Mouse (Mus musculus) forebrain, embryonic 12.5 days (tissue): ENCODE data around the gene Hrh3. TPM values are rescaled to one million over a fixed set of nuclear protein-coding genes. Genes with fewer than 3 reads are reported as not detected.

ENCODE experiments used
- ATAC-seq: fragments of 200-750 bp; cut with Nextera tagmentation; 2 replicates; pipeline ENCODE4 v1.8.0; 2017; ENCODE audit warnings: moderate TSS enrichment; ENCODE audit not compliant: low FRiP score
- H3K27ac ChIP-seq: fragments of 300-500 bp; sonication (generic); 2 replicates; pipeline ENCODE4 v1.5.1; 2016; ENCODE audit warnings: mild to moderate bottlenecking
- H3K27me3 ChIP-seq: fragments of 300-500 bp; sonication (generic); 2 replicates; pipeline ENCODE4 v1.6.1; 2016; ENCODE audit warnings: mild to moderate bottlenecking
- H3K36me3 ChIP-seq: fragments of 300-500 bp; sonication (generic); replicated peaks from 2 replicates; pipeline ENCODE4 v1.6.1; 2016; ENCODE audit warnings: mild to moderate bottlenecking
- H3K4me1 ChIP-seq: fragments of 300-500 bp; sonication (generic); 2 replicates; pipeline ENCODE4 v1.6.1; 2016
- H3K4me2 ChIP-seq: fragments of 300-500 bp; sonication (generic); 2 replicates; pipeline ENCODE4 v1.6.1; 2016; ENCODE audit warnings: mild to moderate bottlenecking, moderate library complexity
- H3K4me3 ChIP-seq: fragments of 300-500 bp; sonication (generic); replicated peaks from 2 replicates; pipeline ENCODE4 v1.5.1; 2016; ENCODE audit warnings: mild to moderate bottlenecking
- H3K9ac ChIP-seq: fragments of 300-500 bp; sonication (generic); 2 replicates; pipeline ENCODE4 v1.6.1; 2016; ENCODE audit warnings: mild to moderate bottlenecking
- H3K9me3 ChIP-seq: fragments of 300-500 bp; sonication (generic); 2 replicates; pipeline ENCODE4 v1.6.1; 2016
- WGBS: fragments of 180-500 bp; shearing (Covaris S2); methylation state at CpG from one replicate; pipeline ENCODE4 v1.1.7; 2016; 5-methylcytosine and 5-hydroxymethylcytosine counted together
- polyA plus RNA-seq: library from polyadenylated mRNA; unstranded; fragments of >200 nt; fragmentation: Nextera tagmentation; extraction: Ambion mirVana; gene quantifications from 2 replicates; pipeline ENCODE4 v1.2.1, GENCODE M21; 2016

Hrh3 gene
- polyA plus RNA-seq, 1 experiment from 2014 or later: 3.3 TPM

GRCm38 (mm10) chr2:180103151-180103977 lies 924 bp downstream of the Hrh3 start:
- H3K4me2 ChIP-seq: peak overlapping the region; percentile 96
- no peak for ATAC-seq
- H3K9ac ChIP-seq: peak overlapping the region; percentile 62
- H3K36me3 ChIP-seq: no peaks in the 10 kb centered on the region
- no peaks in the 10 kb centered on the region for H3K9me3 ChIP-seq
- H3K4me1 ChIP-seq: peaks cover 48% of the 10 kb centered on the region
- no peak overlapping the region for H3K27ac ChIP-seq
- peaks cover 81% of the 10 kb centered on the region for H3K27me3 ChIP-seq
- under 1% methylated on average over 55 of the region's 57 CpGs for WGBS
- peak overlapping the region; percentile 57 for H3K4me3 ChIP-seq

GRCm38 (mm10) chr2:180099529-180099928 lies 4.8 kb downstream of the Hrh3 start:
- Histone ChIP-seq H3K9ac (no peak overlapping the region), H3K4me3 (no peak overlapping the region), H3K27ac (no peak overlapping the region), H3K4me2 (peak overlapping the region; percentile 6; the same call in 1 of the 2 replicates), H3K27me3 (peaks cover 81% of the 10 kb centered on the region), H3K36me3 (no peaks in the 10 kb centered on the region), H3K9me3 (no peaks in the 10 kb centered on the region), H3K4me1 (peaks cover 51% of the 10 kb centered on the region)
- 13% methylated on average over 15 of the region's 15 CpGs for WGBS
- no peak for ATAC-seq

DNA sequence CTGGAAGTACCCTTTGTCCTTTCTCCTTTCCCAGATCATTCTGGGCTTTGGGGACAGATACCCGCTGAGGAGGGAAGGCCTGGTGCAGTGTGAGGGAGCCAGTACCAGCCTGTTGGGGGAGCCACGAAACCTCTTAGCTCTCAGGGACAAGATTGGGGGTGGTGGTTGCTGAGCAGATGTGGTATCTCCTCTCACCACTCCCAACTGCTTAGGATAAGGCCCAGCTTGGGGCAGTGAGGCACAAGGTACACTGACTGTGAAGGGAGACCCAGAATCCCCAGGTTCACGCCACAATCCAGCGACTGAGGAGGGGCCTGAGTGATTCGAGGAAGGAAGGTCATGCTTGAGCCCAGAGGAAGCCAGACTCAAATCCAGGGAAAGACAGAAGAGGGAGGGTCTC lies 6.1 kb downstream of the Hrh3 start:
- Histone ChIP-seq H3K27ac (peak overlapping the region; percentile 50; the same call in 1 of the 2 replicates), H3K4me2 (no peak overlapping the region), H3K9me3 (no peaks in the 10 kb centered on the region), H3K36me3 (no peaks in the 10 kb centered on the region), H3K4me3 (no peak overlapping the region), H3K27me3 (peaks cover 67% of the 10 kb centered on the region), H3K4me1 (peaks cover 40% of the 10 kb centered on the region), H3K9ac (no peak overlapping the region)
- WGBS: 36% methylated on average over 5 of the region's 5 CpGs
- ATAC-seq: 0 out of 2 replicates have a peak, but pooled peaks have one; percentile 15

DNA sequence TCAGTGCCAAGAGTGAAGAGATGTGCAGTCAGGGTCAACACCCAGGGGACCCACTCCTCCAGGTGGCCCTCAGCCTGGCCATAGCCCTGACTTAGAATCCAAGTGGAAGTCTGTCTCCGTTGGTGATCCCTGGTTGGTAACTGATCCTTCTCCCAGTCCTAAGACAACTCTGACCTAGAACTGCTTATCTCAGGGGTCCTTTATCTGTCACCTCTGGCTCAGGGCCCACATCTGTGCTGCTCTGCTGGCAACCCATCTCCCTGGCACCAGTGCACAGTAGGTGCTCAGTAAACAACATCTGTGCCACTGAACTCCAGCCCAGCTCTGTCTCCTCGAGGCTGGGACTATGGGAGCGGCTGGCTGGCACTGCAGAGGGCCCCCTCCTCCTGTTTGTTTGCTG lies 6.7 kb downstream of the Hrh3 start:
- H3K27me3 ChIP-seq: peaks cover 62% of the 10 kb centered on the region
- 45% methylated on average over 3 of the region's 3 CpGs for WGBS
- no peak overlapping the region for H3K4me3 ChIP-seq
- peak overlapping the region; percentile 50; the same call in 1 of the 2 replicates for H3K27ac ChIP-seq
- H3K9me3 ChIP-seq: no peaks in the 10 kb centered on the region
- peaks cover 34% of the 10 kb centered on the region for H3K4me1 ChIP-seq
- no peak overlapping the region for H3K4me2 ChIP-seq
- no peaks in the 10 kb centered on the region for H3K36me3 ChIP-seq
- no peak overlapping the region for H3K9ac ChIP-seq
- ATAC-seq: peak; percentile 31; the same call in 1 of the 2 replicates

DNA sequence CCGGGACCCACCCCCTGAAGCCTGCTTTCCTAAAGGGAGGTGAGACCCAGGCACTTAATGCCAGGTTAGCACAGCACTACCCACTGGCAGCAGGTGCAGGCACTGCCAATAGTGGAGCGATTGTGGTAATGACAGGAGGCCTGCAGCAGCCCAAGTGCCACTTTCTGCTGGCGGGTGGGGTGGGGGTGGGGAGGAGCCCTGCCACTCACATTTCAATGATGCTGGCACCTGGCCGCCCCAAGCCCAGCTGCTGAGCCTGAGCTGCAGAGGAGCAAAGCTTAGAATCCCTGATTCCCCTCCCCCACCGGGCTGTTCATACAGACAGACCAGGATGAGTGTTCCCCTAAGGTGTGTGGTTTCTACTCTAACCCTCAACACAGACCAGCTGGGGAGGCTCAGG lies 8.6 kb downstream of the Hrh3 start:
- WGBS: 34% methylated on average over 5 of the region's 5 CpGs
- H3K36me3 ChIP-seq: no peaks in the 10 kb centered on the region
- no peaks in the 10 kb centered on the region for H3K9me3 ChIP-seq
- H3K4me3 ChIP-seq: no peak overlapping the region
- no peak overlapping the region for H3K4me2 ChIP-seq
- H3K4me1 ChIP-seq: peaks cover 31% of the 10 kb centered on the region
- ATAC-seq: peak; percentile 67
- H3K9ac ChIP-seq: 0 out of 2 replicates have a peak overlapping the region, but pooled peaks have one; percentile 12
- H3K27ac ChIP-seq: peak overlapping the region; percentile 32; the same call in 1 of the 2 replicates
- peaks cover 43% of the 10 kb centered on the region for H3K27me3 ChIP-seq

GRCm38 (mm10) chr2:180090285-180090684 lies 14.0 kb downstream of the Hrh3 start:
- no peak overlapping the region for H3K27ac ChIP-seq
- no peak for ATAC-seq
- H3K4me1 ChIP-seq: peaks cover 4% of the 10 kb centered on the region
- H3K9ac ChIP-seq: no peak overlapping the region
- H3K4me2 ChIP-seq: no peak overlapping the region
- no peaks in the 10 kb centered on the region for H3K27me3 ChIP-seq
- 72% methylated on average over 11 of the region's 11 CpGs for WGBS
- no peaks in the 10 kb centered on the region for H3K9me3 ChIP-seq
- no peak overlapping the region for H3K4me3 ChIP-seq
- peaks cover 11% of the 10 kb centered on the region for H3K36me3 ChIP-seq

DNA sequence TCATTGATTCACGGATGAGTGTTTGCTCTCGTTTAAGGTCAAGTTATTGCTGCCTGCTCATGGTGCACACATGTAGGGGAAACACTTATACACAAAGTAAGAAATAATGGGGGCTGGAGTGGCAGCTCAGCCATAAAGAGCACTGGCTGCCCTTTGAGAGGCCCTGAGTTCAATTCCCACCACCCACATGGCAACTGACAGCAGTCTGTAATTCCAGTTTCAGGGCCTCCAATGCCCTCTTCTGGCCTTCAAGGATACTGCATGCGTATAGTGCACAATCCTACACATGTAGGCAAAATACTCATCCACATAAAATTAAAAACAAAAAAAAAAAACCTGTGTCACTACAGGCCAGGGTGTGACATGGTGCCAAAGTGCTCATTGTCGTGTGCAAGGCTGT lies 16.8 kb downstream of the Hrh3 start:
- 94% methylated on average over 4 of the region's 4 CpGs for WGBS
- no peak for ATAC-seq
- no peak overlapping the region for H3K4me2 ChIP-seq
- H3K9me3 ChIP-seq: no peaks in the 10 kb centered on the region
- H3K27me3 ChIP-seq: no peaks in the 10 kb centered on the region
- H3K27ac ChIP-seq: no peak overlapping the region
- H3K9ac ChIP-seq: no peak overlapping the region
- H3K4me3 ChIP-seq: no peak overlapping the region
- peaks cover 27% of the 10 kb centered on the region for H3K36me3 ChIP-seq
- H3K4me1 ChIP-seq: peaks cover 2% of the 10 kb centered on the region; the same call in 1 of the 2 replicates

DNA sequence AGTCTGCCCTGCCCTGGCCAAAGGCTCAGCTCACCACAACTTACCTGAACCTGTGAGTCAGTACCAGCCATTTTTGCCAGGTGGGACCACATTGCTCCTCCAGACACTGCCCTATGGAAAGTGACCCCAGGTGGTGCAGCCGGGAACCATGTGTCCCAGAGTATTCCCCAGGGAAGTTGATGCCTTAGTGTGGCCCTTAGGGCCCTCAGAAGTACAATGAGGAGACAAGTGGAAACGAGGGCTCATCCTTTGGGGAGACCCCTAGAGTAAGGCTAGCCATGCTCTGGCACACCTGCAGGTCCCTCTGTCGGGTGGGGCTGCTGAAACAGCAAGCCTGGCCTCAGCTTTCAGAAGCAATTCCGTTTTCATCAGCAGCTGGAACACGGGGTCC lies 17.7 kb downstream of the Hrh3 start:
- H3K27ac ChIP-seq: no peak overlapping the region
- peaks cover 35% of the 10 kb centered on the region for H3K36me3 ChIP-seq
- no peaks in the 10 kb centered on the region for H3K9me3 ChIP-seq
- no peak overlapping the region for H3K4me2 ChIP-seq
- 82% methylated on average over 5 of the region's 5 CpGs for WGBS
- H3K4me1 ChIP-seq: peaks cover 2% of the 10 kb centered on the region; the same call in 1 of the 2 replicates
- H3K27me3 ChIP-seq: no peaks in the 10 kb centered on the region
- H3K9ac ChIP-seq: no peak overlapping the region
- no peak for ATAC-seq
- H3K4me3 ChIP-seq: no peak overlapping the region

DNA sequence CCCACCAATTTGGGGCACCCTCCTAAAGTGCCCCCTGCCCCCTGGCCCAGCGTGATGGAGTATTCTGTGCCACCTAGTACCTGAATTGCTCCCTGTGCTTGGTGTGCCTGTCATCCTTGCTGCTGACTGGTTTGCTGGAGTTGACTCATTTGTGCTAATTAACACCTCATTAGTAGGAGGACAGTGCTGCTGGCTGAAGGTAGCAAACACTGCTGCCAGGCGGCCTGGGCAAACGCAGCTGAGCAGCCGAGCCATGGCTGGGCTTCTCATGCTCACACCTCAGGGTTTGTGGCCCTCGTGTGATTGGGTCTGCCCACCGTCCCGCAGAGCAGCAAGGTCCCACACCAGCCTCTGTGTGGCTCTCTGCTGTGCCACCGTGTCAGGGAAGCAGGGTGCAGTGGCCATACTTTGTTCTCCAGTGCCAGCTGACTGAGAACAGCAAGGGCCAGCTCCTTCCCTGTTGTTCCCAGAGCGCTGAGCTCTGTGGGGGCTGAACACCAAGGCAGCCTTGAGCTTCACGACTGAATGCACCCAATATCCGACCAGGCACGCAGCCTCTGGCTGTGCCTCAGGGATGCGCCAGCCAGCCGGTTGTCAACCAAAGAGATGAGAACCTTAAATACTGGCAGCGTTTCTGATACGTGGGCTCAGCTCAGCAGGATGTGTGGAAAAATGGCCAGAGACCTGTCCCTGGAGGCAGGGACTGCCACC lies 18.2 kb downstream of the Hrh3 start:
- WGBS: 74% methylated on average over 16 of the region's 16 CpGs
- H3K9ac ChIP-seq: no peak overlapping the region
- no peaks in the 10 kb centered on the region for H3K27me3 ChIP-seq
- ATAC-seq: peak; percentile 21; the same call in 1 of the 2 replicates
- H3K27ac ChIP-seq: peak overlapping the region; percentile 37; the same call in 1 of the 2 replicates
- H3K9me3 ChIP-seq: no peaks in the 10 kb centered on the region
- peaks cover 2% of the 10 kb centered on the region; the same call in 1 of the 2 replicates for H3K4me1 ChIP-seq
- H3K36me3 ChIP-seq: peaks cover 39% of the 10 kb centered on the region
- H3K4me3 ChIP-seq: no peak overlapping the region
- no peak overlapping the region for H3K4me2 ChIP-seq

GRCm38 (mm10) chr2:180084565-180084964 lies 19.7 kb downstream of the Hrh3 start:
- Histone ChIP-seq H3K9me3 (no peaks in the 10 kb centered on the region), H3K27ac (no peak overlapping the region), H3K36me3 (peaks cover 45% of the 10 kb centered on the region), H3K4me3 (no peak overlapping the region), H3K4me2 (no peak overlapping the region), H3K9ac (no peak overlapping the region), H3K27me3 (no peaks in the 10 kb centered on the region), H3K4me1 (peaks cover 2% of the 10 kb centered on the region; the same call in 1 of the 2 replicates)
- no peak for ATAC-seq
- 43% methylated on average over 3 of the region's 3 CpGs for WGBS

DNA sequence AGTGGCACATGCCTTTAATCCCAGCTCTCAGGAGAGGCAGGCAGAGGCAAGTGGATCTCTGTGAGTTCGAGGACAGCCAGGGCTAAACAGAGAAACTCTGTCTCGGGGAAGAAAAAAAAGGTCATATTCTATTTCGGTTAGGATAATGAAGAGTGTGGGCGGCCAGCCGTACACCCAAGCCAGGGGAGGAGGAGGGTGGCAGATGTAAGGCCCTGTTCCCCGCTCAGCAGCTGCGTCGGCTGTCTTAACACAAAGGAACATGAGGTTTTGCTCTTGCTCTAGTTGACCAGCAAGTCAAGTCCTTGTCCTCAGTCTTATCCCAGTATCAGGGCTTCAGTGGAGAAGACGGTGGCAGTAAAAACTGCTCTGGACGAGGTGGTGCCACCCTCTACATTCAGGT lies 21.2 kb downstream of the Hrh3 start:
- 91% methylated on average over 10 of the region's 10 CpGs for WGBS
- Histone ChIP-seq H3K27me3 (no peaks in the 10 kb centered on the region), H3K9me3 (no peaks in the 10 kb centered on the region), H3K9ac (no peak overlapping the region), H3K36me3 (peaks cover 51% of the 10 kb centered on the region), H3K4me3 (no peak overlapping the region), H3K4me2 (no peak overlapping the region), H3K4me1 (peaks cover 2% of the 10 kb centered on the region; the same call in 1 of the 2 replicates), H3K27ac (no peak overlapping the region)
- ATAC-seq: no peak

DNA sequence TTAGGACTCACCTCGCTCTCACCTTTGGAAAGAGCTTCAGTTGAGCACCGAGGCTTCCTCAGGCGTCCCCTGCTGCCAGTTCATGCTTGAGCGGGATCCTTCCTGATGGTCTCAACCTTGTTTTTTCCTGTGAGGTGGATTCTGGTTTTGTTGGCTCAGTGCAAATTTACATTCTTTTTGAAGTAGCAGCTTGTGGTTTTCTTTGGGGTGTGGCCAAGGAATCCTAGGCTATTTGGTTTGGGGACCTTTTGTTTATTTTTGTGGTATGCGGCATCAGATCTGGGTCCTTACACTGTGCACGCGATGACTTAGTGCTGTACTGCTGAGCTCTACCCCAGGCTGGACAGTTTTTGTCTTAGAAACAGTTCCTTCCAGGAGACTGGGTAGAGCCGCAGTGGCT lies 23.6 kb downstream of the Hrh3 start:
- ATAC-seq: no peak
- H3K9me3 ChIP-seq: no peaks in the 10 kb centered on the region
- H3K36me3 ChIP-seq: peaks cover 51% of the 10 kb centered on the region
- H3K4me3 ChIP-seq: no peak overlapping the region
- 95% methylated on average over 8 of the region's 8 CpGs for WGBS
- 0 out of 2 replicates have a peak, but pooled peaks cover 2% of the 10 kb centered on the region for H3K4me1 ChIP-seq
- no peak overlapping the region for H3K4me2 ChIP-seq
- no peak overlapping the region for H3K27ac ChIP-seq
- H3K27me3 ChIP-seq: no peaks in the 10 kb centered on the region
- no peak overlapping the region for H3K9ac ChIP-seq
